Mouse (Mus musculus): Measurements from ENCODE around the gene Hipk2.

Gene Hipk2

GRCm38 (mm10) chr6:38870070-38870469 lies 5.9 kb downstream of the Hipk2 start:
- in situ Hi-C loops (cut with MboI; ENCODE audit: low sequenced_read_pairs) = no loop called here

GRCm38 (mm10) chr6:38868974-38869373 lies 7.0 kb downstream of the Hipk2 start:
- in situ Hi-C loops (cut with MboI; ENCODE audit: low sequenced_read_pairs) = no loop called here

GRCm38 (mm10) chr6:38867291-38867690 lies 8.7 kb downstream of the Hipk2 start:
- in situ Hi-C loops (cut with MboI; ENCODE audit: low sequenced_read_pairs) = no loop called here

GRCm38 (mm10) chr6:38866761-38867160 lies 9.2 kb downstream of the Hipk2 start:
- in situ Hi-C loops (cut with MboI; ENCODE audit: low sequenced_read_pairs) = no loop called here

- in situ Hi-C loops (cut with MboI; ENCODE audit: low sequenced_read_pairs) = no loop called here
Measured at GRCm38 (mm10) chr6:38866357-38866756, 9.6 kb downstream of the Hipk2 start.

GRCm38 (mm10) chr6:38865805-38866204 lies 10.2 kb downstream of the Hipk2 start:
- in situ Hi-C loops (cut with MboI; ENCODE audit: low sequenced_read_pairs) = no loop called here

GRCm38 (mm10) chr6:38863595-38863994 lies 12.4 kb downstream of the Hipk2 start:
- in situ Hi-C loops (cut with MboI; ENCODE audit: low sequenced_read_pairs) = no loop called here

GRCm38 (mm10) chr6:38860301-38860700 lies 15.7 kb downstream of the Hipk2 start:
- in situ Hi-C loops (cut with MboI; ENCODE audit: low sequenced_read_pairs) = no loop called here

- in situ Hi-C loops (cut with MboI; ENCODE audit: low sequenced_read_pairs) = no loop called here
Measured at GRCm38 (mm10) chr6:38859819-38860218, 16.1 kb downstream of the Hipk2 start.

GRCm38 (mm10) chr6:38853561-38853992 lies 22.4 kb downstream of the Hipk2 start:
- in situ Hi-C loops (cut with MboI; ENCODE audit: low sequenced_read_pairs) = no loop called here

- in situ Hi-C loops (cut with MboI; ENCODE audit: low sequenced_read_pairs) = no loop called here
Measured at GRCm38 (mm10) chr6:38851740-38852139, 24.2 kb downstream of the Hipk2 start.

GRCm38 (mm10) chr6:38850715-38851259 lies 25.2 kb downstream of the Hipk2 start:
- in situ Hi-C loops (cut with MboI; ENCODE audit: low sequenced_read_pairs) = no loop called here

GRCm38 (mm10) chr6:38847958-38848910 lies 27.7 kb downstream of the Hipk2 start:
- in situ Hi-C loops (cut with MboI; ENCODE audit: low sequenced_read_pairs) = no loop called here

- in situ Hi-C loops (cut with MboI; ENCODE audit: low sequenced_read_pairs) = no loop called here
Measured at GRCm38 (mm10) chr6:38847447-38847846, 28.5 kb downstream of the Hipk2 start.

- in situ Hi-C loops (cut with MboI; ENCODE audit: low sequenced_read_pairs) = no loop called here
Measured at GRCm38 (mm10) chr6:38846330-38847195, 29.4 kb downstream of the Hipk2 start.

- in situ Hi-C loops (cut with MboI; ENCODE audit: low sequenced_read_pairs) = no loop called here
Measured at GRCm38 (mm10) chr6:38845876-38846275, 30.1 kb downstream of the Hipk2 start.

- in situ Hi-C loops (cut with MboI; ENCODE audit: low sequenced_read_pairs) = no loop called here
Measured at GRCm38 (mm10) chr6:38845117-38845516, 30.8 kb downstream of the Hipk2 start.

GRCm38 (mm10) chr6:38841551-38841950 lies 34.4 kb downstream of the Hipk2 start:
- in situ Hi-C loops (cut with MboI; ENCODE audit: low sequenced_read_pairs) = no loop called here

GRCm38 (mm10) chr6:38840780-38841179 lies 35.2 kb downstream of the Hipk2 start:
- in situ Hi-C loops (cut with MboI; ENCODE audit: low sequenced_read_pairs) = no loop called here

- in situ Hi-C loops (cut with MboI; ENCODE audit: low sequenced_read_pairs) = no loop called here
Measured at GRCm38 (mm10) chr6:38840380-38840779, 35.6 kb downstream of the Hipk2 start.

GRCm38 (mm10) chr6:38839891-38840290 lies 36.1 kb downstream of the Hipk2 start:
- in situ Hi-C loops (cut with MboI; ENCODE audit: low sequenced_read_pairs) = no loop called here

Measured in CH12F3 (cell line).